ENCODE assay signal across 17 mouse cellular contexts in the genomic region with DNA sequence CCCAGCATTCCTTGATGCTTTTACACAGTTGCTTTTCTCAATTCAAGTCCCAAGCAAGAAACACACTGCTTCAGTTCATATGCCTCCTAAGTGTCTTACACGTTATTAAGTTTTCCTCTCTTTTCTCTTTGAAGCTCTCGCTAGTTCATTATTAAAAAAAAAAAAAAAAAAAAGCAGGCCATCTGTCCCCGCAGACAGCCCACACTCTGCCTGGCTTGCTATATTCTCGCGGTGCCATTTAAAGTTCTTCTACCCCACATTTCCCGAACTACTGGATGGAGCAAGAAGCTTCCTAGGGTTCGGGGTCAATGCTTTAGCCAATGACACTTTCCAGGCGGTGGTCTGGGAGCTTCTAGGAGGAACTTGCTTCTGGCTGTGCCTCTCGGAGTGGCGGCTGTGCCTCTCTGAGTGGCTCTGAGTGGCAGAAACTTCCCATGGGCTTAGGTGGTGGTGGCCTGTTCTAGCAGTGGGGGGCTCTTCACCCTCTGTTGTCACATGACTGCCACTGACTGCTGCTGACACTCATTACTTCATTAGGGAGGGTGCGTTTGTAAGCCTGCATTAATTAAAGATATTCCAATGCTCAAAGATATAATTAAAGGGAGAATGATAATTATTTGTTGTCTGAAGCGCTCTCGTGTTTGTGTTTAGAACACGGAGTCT. TPM values are rescaled to one million over a fixed set of nuclear protein-coding genes. Genes with fewer than 3 reads are reported as not detected.
DNase-seq lines count a peak whose midpoint lies in the region; ATAC-seq and TF ChIP-seq lines count a peak whose summit lies in the region.
"Had no signal": no experiment of that assay in that cellular context is flagged by ENCODE, and none has a peak within 500 bp of the region (broad histone marks: within the 10 kb centered on the region; RNA-seq: fewer than 3 reads in every experiment).

No protein-coding gene starts in this region.

- 64% methylated on average over 14 of the region's 14 CpGs for WGBS in midbrain, embryonic 15.5 days
- 69% methylated on average over 14 of the region's 14 CpGs for WGBS in midbrain, embryonic 14.5 days
- 42% methylated on average over 14 of the region's 14 CpGs for WGBS in forebrain, embryonic 15.5 days
- WGBS in thymus, adult 2 months = 84% methylated on average over 14 of the region's 14 CpGs

- H3K36me3 ChIP-seq in midbrain, embryonic 15.5 days (replicated peaks) = no peaks in the 10 kb centered on the region
- no peaks in the 10 kb centered on the region for H3K36me3 ChIP-seq in midbrain, embryonic 14.5 days (ENCODE audit: control insufficient read depth, insufficient read depth, low read length)
- no peaks in the 10 kb centered on the region; the same call in 1 of the 2 replicates for H3K36me3 ChIP-seq in forebrain, embryonic 15.5 days
- no peaks in the 10 kb centered on the region for H3K36me3 ChIP-seq in thymus, adult 2 months (ENCODE audit: control insufficient read depth, insufficient read depth, low read length)
- H3K36me3 ChIP-seq: heart, embryonic 12.5 days had no signal

- no peaks in the 10 kb centered on the region for H3K27me3 ChIP-seq in midbrain, embryonic 15.5 days (replicated peaks)
- no peaks in the 10 kb centered on the region for H3K27me3 ChIP-seq in midbrain, embryonic 14.5 days (ENCODE audit: control insufficient read depth, insufficient read depth, low read length)
- no peaks in the 10 kb centered on the region for H3K27me3 ChIP-seq in forebrain, embryonic 15.5 days
- no peaks in the 10 kb centered on the region for H3K27me3 ChIP-seq in thymus, adult 2 months (ENCODE audit: control insufficient read depth, insufficient read depth, low read length)
- H3K27me3 ChIP-seq: CH12.LX; embryonic facial prominence, embryonic 12.5 days; heart, embryonic 12.5 days; hindbrain, embryonic 15.5 days had no signal

- no peak overlapping the region for H3K27ac ChIP-seq in midbrain, embryonic 15.5 days
- H3K27ac ChIP-seq in midbrain, embryonic 14.5 days (replicated peaks; ENCODE audit: low read depth, low read length) = no peak overlapping the region
- H3K27ac ChIP-seq in forebrain, embryonic 15.5 days (replicated peaks) = peak overlapping the region; percentile 29; the same call in 1 of the 2 replicates
- no peak overlapping the region for H3K27ac ChIP-seq in thymus, adult 2 months (ENCODE audit: control insufficient read depth, insufficient read depth, low read length)
- H3K27ac ChIP-seq: embryonic facial prominence, embryonic 12.5 days; hindbrain, embryonic 15.5 days had no signal

- H3K9ac ChIP-seq in midbrain, embryonic 15.5 days = no peak overlapping the region
- H3K9ac ChIP-seq in midbrain, embryonic 14.5 days (replicated peaks; ENCODE audit: low read length) = no peak overlapping the region
- no peak overlapping the region for H3K9ac ChIP-seq in forebrain, embryonic 15.5 days (replicated peaks)
- H3K9ac ChIP-seq: embryonic facial prominence, embryonic 12.5 days; heart, embryonic 12.5 days; hindbrain, embryonic 15.5 days had no signal

- H3K4me2 ChIP-seq in midbrain, embryonic 15.5 days = no peak overlapping the region
- H3K4me2 ChIP-seq in midbrain, embryonic 14.5 days (ENCODE audit: low read length) = no peak overlapping the region
- no peak overlapping the region for H3K4me2 ChIP-seq in forebrain, embryonic 15.5 days (replicated peaks)
- H3K4me2 ChIP-seq: embryonic facial prominence, embryonic 12.5 days; heart, embryonic 12.5 days; hindbrain, embryonic 15.5 days had no signal

- H3K4me3 ChIP-seq in midbrain, embryonic 15.5 days = no peak overlapping the region
- H3K4me3 ChIP-seq in midbrain, embryonic 14.5 days (replicated peaks; ENCODE audit: low read depth, low read length) = no peak overlapping the region
- no peak overlapping the region for H3K4me3 ChIP-seq in forebrain, embryonic 15.5 days
- H3K4me3 ChIP-seq in thymus, adult 2 months (ENCODE audit: control insufficient read depth, insufficient read depth, low read length) = no peak overlapping the region
- H3K4me3 ChIP-seq: embryonic facial prominence, embryonic 12.5 days; heart, embryonic 12.5 days; hindbrain, embryonic 15.5 days had no signal

- no peak for TF ChIP-seq CTCF in thymus, adult 2 months (IDR thresholded peaks at IDR 0.05; ENCODE audit: borderline replicate concordance, control insufficient read depth, extremely low read depth, insufficient read depth, low read length, poor library complexity)

- no peaks in the 10 kb centered on the region for H3K9me3 ChIP-seq in midbrain, embryonic 15.5 days
- no peaks in the 10 kb centered on the region for H3K9me3 ChIP-seq in midbrain, embryonic 14.5 days (ENCODE audit: control insufficient read depth, low read length)
- H3K9me3 ChIP-seq in forebrain, embryonic 15.5 days = no peaks in the 10 kb centered on the region; the same call in 1 of the 2 replicates
- H3K9me3 ChIP-seq: embryonic facial prominence, embryonic 12.5 days; hindbrain, embryonic 15.5 days had no signal

- TF ChIP-seq POLR2A in thymus, adult 2 months (IDR thresholded peaks at IDR 0.05; ENCODE audit: control insufficient read depth, extremely low read depth, insufficient read depth, low read length, poor library complexity) = no peak

- ATAC-seq in frontal cortex, adult (ENCODE audit: low TSS enrichment) = peak; percentile 59; the same call in 1 of the 2 replicates
- ATAC-seq in midbrain, embryonic 15.5 days (replicated peaks) = peak; percentile 45; the same call in 1 of the 2 replicates
- ATAC-seq in midbrain, embryonic 14.5 days (ENCODE audit: low FRiP score, low TSS enrichment) = no peak
- ATAC-seq in forebrain, embryonic 15.5 days (replicated peaks) = peak; percentile 71; the same call in 1 of the 2 replicates
- ATAC-seq: intestine, embryonic 16.5 days had no signal

- DNase-seq in frontal cortex, adult 2 months (ENCODE audit: extremely low spot score in 1 of 2, low spot score in 1 of 2) = no peak
- DNase-seq in midbrain, embryonic 14.5 days = no peak
- no peak for DNase-seq in right cerebral cortex, adult 18-20 months
- no peak for DNase-seq in thymus, adult 2 months
- DNase-seq: adrenal gland, adult 2 months; adrenal gland, postnatal 25 days; cerebellum, adult 11-12 months; cerebellum, adult 9-10 months; gastrocnemius, postnatal 14 days had no signal

- H3K4me1 ChIP-seq in midbrain, embryonic 15.5 days = peaks cover 5% of the 10 kb centered on the region; the same call in 1 of the 2 replicates
- no peaks in the 10 kb centered on the region for H3K4me1 ChIP-seq in midbrain, embryonic 14.5 days (ENCODE audit: control insufficient read depth, insufficient read depth, low read length)
- H3K4me1 ChIP-seq in forebrain, embryonic 15.5 days = peaks cover 22% of the 10 kb centered on the region
- H3K4me1 ChIP-seq in thymus, adult 2 months (replicated peaks; ENCODE audit: control insufficient read depth, insufficient read depth, low read length) = no peaks in the 10 kb centered on the region
- H3K4me1 ChIP-seq: embryonic facial prominence, embryonic 12.5 days; heart, embryonic 12.5 days had no signal

RNA-seq across cellular contexts. Expression of a gene that starts 38.2 kb away (rescaled TPM):
- polyA plus RNA-seq in frontal cortex, adult 2 months (2012; rRNA removed) = 17.9 and 19.2 TPM in 2 replicates
- 19.7 and 21.0 TPM in 2 replicates for polyA plus RNA-seq in midbrain, embryonic 15.5 days (2015; fragmentation: Nextera tagmentation; extraction: Ambion mirVana)
- polyA plus RNA-seq in midbrain, embryonic 14.5 days (2014; fragmentation: Nextera tagmentation; extraction: Ambion mirVana) = 19.6 and 21.5 TPM in 2 replicates
- 17.6 and 18.4 TPM in 2 replicates for polyA plus RNA-seq in forebrain, embryonic 15.5 days (2015; fragmentation: Nextera tagmentation; extraction: Ambion mirVana)
- polyA plus RNA-seq in thymus, adult 2 months (2012; rRNA removed) = 0.82 and 1.4 TPM in 2 replicates
